Mouse (Mus musculus) heart, embryonic 16.5 days (tissue): ENCODE results near the gene Dync1h1. TPM values are rescaled to one million over a fixed set of nuclear protein-coding genes. Genes with fewer than 3 reads are reported as not detected.

Experiments used
- microRNA-seq: library from miRNA; unstranded; fragments of <30 nt; microRNA quantifications from one replicate; pipeline ENCODE4, GENCODE M21; 2017
- polyA plus RNA-seq: library from polyadenylated mRNA; unstranded; fragments of >200 nt; fragmentation: Nextera tagmentation; extraction: Ambion mirVana; gene quantifications from 2 replicates; pipeline ENCODE4 v1.2.1, GENCODE M21; 2015

Gene Dync1h1
- polyA plus RNA-seq, 1 experiment from 2014 or later: 40.6 TPM

Small RNA genes within 50 kb of the gene (microRNA-seq; reads per million reads assigned to microRNA genes)
- gene Gm27299: not detected

Other genes starting within 250 kb of the Dync1h1 start
- gene Ppp2r5c, start 154.3 kb upstream of the Dync1h1 start, polyA plus RNA-seq: 130 and 132 TPM in 2 replicates
- not detected in 2 replicates for gene 1700001K19Rik, start 81.2 kb downstream of the Dync1h1 start, polyA plus RNA-seq
- gene Hsp90aa1, start 101.3 kb downstream of the Dync1h1 start, polyA plus RNA-seq: 622 and 694 TPM in 2 replicates
- gene Wdr20, start 136.5 kb downstream of the Dync1h1 start, polyA plus RNA-seq: 15.8 and 18.0 TPM in 2 replicates
- 3.9 and 4.2 TPM in 2 replicates for gene Mok, start 239.5 kb downstream of the Dync1h1 start, polyA plus RNA-seq
- 4.9 and 5.1 TPM in 2 replicates for gene Zfp839, start 248.8 kb downstream of the Dync1h1 start, polyA plus RNA-seq